Mouse (Mus musculus) embryo, embryonic 11.5 days (tissue): ENCODE measurements at regions not wholly inside any gene's neighbourhood (a gene's known extent, or its start where the extent isn't known, plus 50 kb on each side); places are given as distances from the start of the nearest gene placed in this dataset.
"Not testable (repeated sequence)": the region's sequence is repeated elsewhere in the genome, so short reads cannot be mapped to it uniquely, and the experiment has no call there.

ENCODE experiments used
- DNase-seq: peaks from one replicate; pipeline ENCODE4 v3.0.0-alpha.2; 2012; ENCODE audit warnings: low read depth, low spot score

- not testable (repeated sequence) for DNase-seq
These were observed 84.8 kb upstream of the Ezh2 start for GRCm38 (mm10) chr6:47679946-47680345.

GRCm38 (mm10) chr6:47672741-47673140, 77.6 kb upstream of the Ezh2 start:
- not testable (repeated sequence) for DNase-seq

GRCm38 (mm10) chr6:47652880-47653279, 57.7 kb upstream of the Ezh2 start:
- not testable (repeated sequence) for DNase-seq

GRCm38 (mm10) chr6:47651385-47651718, 56.2 kb upstream of the Ezh2 start:
- not testable (repeated sequence) for DNase-seq

GRCm38 (mm10) chr6:47650463-47651384, 55.6 kb upstream of the Ezh2 start:
- DNase-seq, result peak; percentile 100

GRCm38 (mm10) chr6:47649961-47650360, 54.8 kb upstream of the Ezh2 start:
- DNase-seq, result peak; percentile 19

- DNase-seq, result peak; percentile 7
These were observed 54.4 kb upstream of the Ezh2 start for GRCm38 (mm10) chr6:47649451-47649931.

- no peak for DNase-seq
These were observed 53.8 kb upstream of the Ezh2 start for GRCm38 (mm10) chr6:47648899-47649298.

GRCm38 (mm10) chr6:47648316-47648715, 53.2 kb upstream of the Ezh2 start:
- DNase-seq, result no peak

GRCm38 (mm10) chr6:47647876-47648275, 52.7 kb upstream of the Ezh2 start:
- peak; percentile 1 for DNase-seq

GRCm38 (mm10) chr6:47646731-47647567, 51.8 kb upstream of the Ezh2 start:
- peak; percentile 22 for DNase-seq

- no peak for DNase-seq
These were observed 50.9 kb upstream of the Ezh2 start for GRCm38 (mm10) chr6:47646022-47646421.
